Mouse (Mus musculus) left cerebral cortex, adult 8-10 months (tissue): ENCODE measurements around the gene Gm49354. TPM values are rescaled to one million over a fixed set of nuclear protein-coding genes. Genes with fewer than 3 reads are reported as not detected.
"Not testable (repeated sequence)": the region's sequence is repeated elsewhere in the genome, so short reads cannot be mapped to it uniquely, and the experiment has no call there.

Experiments
- DNase-seq, 2 experiments: peaks; one replicate each; pipeline ENCODE4 v3.0.0; 2022; ENCODE audit warnings: low spot score in 2 of 2
- total RNA-seq, 4 experiments: library from RNA; stranded (reverse); gene quantifications; 2 replicates each; pipeline ENCODE4 v1.2.4; 2022

Gene Gm49354
- total RNA-seq, 4 experiments from 2014 or later, result not detected

DNA sequence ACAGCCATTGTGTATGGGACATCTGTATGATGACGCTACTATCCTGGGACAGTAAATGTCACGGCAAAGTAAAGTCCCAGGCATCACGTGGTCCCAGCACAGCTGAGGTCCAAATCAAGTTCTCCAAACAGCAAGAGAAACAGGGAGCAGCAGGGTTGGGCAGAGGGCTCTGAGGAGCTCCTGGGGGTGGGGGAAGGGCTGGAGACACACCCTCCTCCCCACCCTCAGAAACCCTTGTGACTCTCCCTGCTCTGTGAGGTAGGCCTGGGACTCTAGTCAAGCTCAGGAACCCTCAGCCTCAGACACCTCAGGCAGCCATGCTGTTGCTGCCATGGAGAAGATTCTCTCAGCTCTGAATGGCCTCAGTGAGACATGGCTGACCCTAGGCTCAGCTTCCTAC is 70.1 kb downstream of the Gm49354 start, which contains the start of gene Spata31d1b:
TSS of gene Spata31d1b (plus strand) at position 301 of the 400 bp plus-strand sequence.
- DNase-seq, result not testable (repeated sequence)

- no peak for DNase-seq
Observed at GRCm38 (mm10) chr13:59710230-59710629, 71.8 kb downstream of the Gm49354 start, which contains the start of gene Spata31d1a. Gene Spata31d1a, minus strand, starts transcription at chr13:59710330.

Other genes with a start within 250 kb of the Gm49354 start
- 100 to 1,000 TPM; 320 to 366 (median 343) TPM for gene Agtpbp1, start 197.0 kb downstream of the Gm49354 start, total RNA-seq
- gene Naa35, start 197.0 kb downstream of the Gm49354 start, total RNA-seq, result 100 to 1,000 TPM in 1 of 4 experiments, 10 to 100 TPM in 3; 85.3 to 111 (median 92.7) TPM
- 10 to 100 TPM; 15.1 to 32.6 (median 20.4) TPM for gene Golm1, start 106.4 kb downstream of the Gm49354 start, total RNA-seq
- gene 4921517D22Rik, start 88.1 kb downstream of the Gm49354 start, total RNA-seq, result not detected
- under 1 TPM; 0.11 to 0.23 (median 0.14) TPM for gene Spata31d1a, start 71.9 kb downstream of the Gm49354 start, total RNA-seq
- gene Spata31d1b, start 70.0 kb downstream of the Gm49354 start, total RNA-seq, result under 1 TPM in 2 of 4 experiments, not detected in 2; 0.07 to 0.17 TPM
- gene Spata31d1d, start 50.5 kb downstream of the Gm49354 start, total RNA-seq, result not detected
- 1 to 10 TPM in 3 of 4 experiments, under 1 TPM in 1; 0.78 to 1.8 (median 1.1) TPM for gene 1700014D04Rik, start 35.5 kb downstream of the Gm49354 start, total RNA-seq
- 100 to 1,000 TPM; 134 to 159 (median 150) TPM for gene Isca1, start 12.4 kb downstream of the Gm49354 start, total RNA-seq
- 10 to 100 TPM; 58.7 to 64.0 (median 59.9) TPM for gene Tut7, start 40.9 kb upstream of the Gm49354 start, total RNA-seq